Mouse (Mus musculus) left cerebral cortex, adult 11 months (tissue): ENCODE data around the gene Rere.

ENCODE experiments used
- DNase-seq: peaks from one replicate; pipeline ENCODE4 v3.0.0; 2022; ENCODE audit warnings: low spot score

Rere gene

GRCm38 (mm10) chr4:150384899-150385298 lies 103.5 kb downstream of the Rere start:
- no peak for DNase-seq

- no peak for DNase-seq
These were observed 107.1 kb downstream of the Rere start for GRCm38 (mm10) chr4:150388518-150388917.

GRCm38 (mm10) chr4:150393607-150394006 lies 112.2 kb downstream of the Rere start:
- no peak for DNase-seq

GRCm38 (mm10) chr4:150394091-150394490 lies 112.6 kb downstream of the Rere start:
- DNase-seq, result no peak

- no peak for DNase-seq
These were observed 114.9 kb downstream of the Rere start for GRCm38 (mm10) chr4:150396339-150396738.

- no peak for DNase-seq
These were observed 115.6 kb downstream of the Rere start for GRCm38 (mm10) chr4:150396826-150397620.

GRCm38 (mm10) chr4:150399032-150399431 lies 117.6 kb downstream of the Rere start:
- DNase-seq, result no peak

GRCm38 (mm10) chr4:150401830-150402607 lies 120.6 kb downstream of the Rere start:
- DNase-seq, result no peak

- no peak for DNase-seq
These were observed 121.2 kb downstream of the Rere start for GRCm38 (mm10) chr4:150402608-150402985.

GRCm38 (mm10) chr4:150403941-150404340 lies 122.5 kb downstream of the Rere start:
- DNase-seq, result no peak

GRCm38 (mm10) chr4:150404583-150404982 lies 123.1 kb downstream of the Rere start:
- DNase-seq, result no peak

- no peak for DNase-seq
These were observed 124.3 kb downstream of the Rere start for GRCm38 (mm10) chr4:150405786-150406185.

- no peak for DNase-seq
These were observed 124.9 kb downstream of the Rere start for GRCm38 (mm10) chr4:150406320-150406719.

- DNase-seq, result no peak
These were observed 125.4 kb downstream of the Rere start for GRCm38 (mm10) chr4:150406821-150407220.

GRCm38 (mm10) chr4:150414296-150414695 lies 132.8 kb downstream of the Rere start:
- DNase-seq, result no peak

- no peak for DNase-seq
These were observed 133.3 kb downstream of the Rere start for GRCm38 (mm10) chr4:150414759-150415158.

- no peak for DNase-seq
These were observed 134.0 kb downstream of the Rere start for GRCm38 (mm10) chr4:150415227-150415969.

- no peak for DNase-seq
These were observed 139.3 kb downstream of the Rere start for GRCm38 (mm10) chr4:150420576-150421263.

- no peak for DNase-seq
These were observed 144.8 kb downstream of the Rere start for GRCm38 (mm10) chr4:150426098-150426879.

GRCm38 (mm10) chr4:150426880-150427476 lies 145.5 kb downstream of the Rere start:
- DNase-seq, result no peak

- DNase-seq, result no peak
These were observed 147.3 kb downstream of the Rere start for GRCm38 (mm10) chr4:150428762-150429161.
